Comparison of ENCODE assay signal across 14 mouse cellular contexts in the genomic region with DNA sequence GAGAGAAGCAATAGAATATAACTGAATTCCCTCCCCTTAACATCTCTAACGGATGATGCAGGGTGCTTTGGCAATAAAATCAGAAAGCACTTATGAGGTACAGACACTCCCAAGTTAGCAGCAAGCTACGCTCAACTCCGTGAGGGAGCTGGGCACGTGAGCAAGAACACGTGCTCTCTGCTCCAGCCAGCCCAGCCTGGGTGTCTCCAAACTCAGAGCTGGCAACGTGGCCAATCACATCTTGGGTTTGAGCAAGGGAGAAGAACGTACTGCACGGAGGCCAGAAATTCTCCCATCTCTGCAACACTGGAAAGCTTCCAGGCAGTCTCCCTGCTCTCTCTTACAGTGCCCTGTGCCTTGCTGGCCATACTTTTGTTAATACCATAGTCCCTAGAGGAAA. TPM values are rescaled to one million over a fixed set of nuclear protein-coding genes. Genes with fewer than 3 reads are reported as not detected.
DNase-seq lines count a peak whose midpoint lies in the region; ATAC-seq lines count a peak whose summit lies in the region.
"Had no signal": no experiment of that assay in that cellular context is flagged by ENCODE, and none has a peak within 500 bp of the region (broad histone marks: within the 10 kb centered on the region; RNA-seq: fewer than 3 reads in every experiment).

No protein-coding gene starts in this region.

- peaks cover 4% of the 10 kb centered on the region; the same call in 1 of the 2 replicates for H3K4me1 ChIP-seq in lung, embryonic 16.5 days (replicated peaks; ENCODE audit: control insufficient read depth, insufficient read depth, low read length)

- H3K9ac ChIP-seq in lung, embryonic 16.5 days (ENCODE audit: low read length): no peak overlapping the region
- H3K9ac ChIP-seq: embryonic facial prominence, embryonic 15.5 days; hindbrain, embryonic 14.5 days had no signal

- H3K4me2 ChIP-seq in lung, embryonic 16.5 days (ENCODE audit: low read depth, low read length): no peak overlapping the region
- H3K4me2 ChIP-seq: embryonic facial prominence, embryonic 15.5 days; hindbrain, embryonic 14.5 days had no signal

- DNase-seq in frontal cortex, postnatal 14 days (ENCODE audit: low spot score in 2 of 2): no peak
- peak; percentile 37 for DNase-seq in urinary bladder, postnatal 14 days (ENCODE audit: low spot score)
- DNase-seq in urinary bladder, adult 2 months (ENCODE audit: low spot score): no peak
- DNase-seq in thymus, postnatal 25 days: no peak
- no peak for DNase-seq in liver
- no peak for DNase-seq in spleen, postnatal 36 days (ENCODE audit: low spot score in 2 of 2)
- DNase-seq: cerebellum, adult 9-11 months; kidney, adult 9 months; retina, postnatal 1 day had no signal

- H3K4me3 ChIP-seq in lung, embryonic 16.5 days (ENCODE audit: low read length): no peak overlapping the region
- H3K4me3 ChIP-seq: embryonic facial prominence, embryonic 15.5 days had no signal

- ATAC-seq in frontal cortex, adult (ENCODE audit: low TSS enrichment): peak; percentile 80
- peak; percentile 47; the same call in 1 of the 2 replicates for ATAC-seq in lung, embryonic 16.5 days (ENCODE audit: low read depth)
- ATAC-seq: CD4-positive, CD25-positive, alpha-beta regulatory T cell, adult 4 months had no signal

- H3K9me3 ChIP-seq in lung, embryonic 16.5 days (ENCODE audit: control insufficient read depth, low read length): no peaks in the 10 kb centered on the region
- H3K9me3 ChIP-seq: embryonic facial prominence, embryonic 15.5 days had no signal

- H3K27me3 ChIP-seq in lung, embryonic 16.5 days (ENCODE audit: control insufficient read depth, insufficient read depth, low read depth, low read length): no peaks in the 10 kb centered on the region; the same call in 1 of the 2 replicates
- H3K27me3 ChIP-seq: embryonic facial prominence, embryonic 15.5 days had no signal

- no peaks in the 10 kb centered on the region for H3K36me3 ChIP-seq in lung, embryonic 16.5 days (ENCODE audit: control insufficient read depth, insufficient read depth, low read length)
- H3K36me3 ChIP-seq: embryonic facial prominence, embryonic 15.5 days had no signal

- no peak overlapping the region for H3K27ac ChIP-seq in lung, embryonic 16.5 days (ENCODE audit: low read length)
- H3K27ac ChIP-seq: embryonic facial prominence, embryonic 15.5 days; hindbrain, embryonic 14.5 days had no signal

- 47% methylated on average over 8 of the region's 8 CpGs for WGBS in lung, embryonic 16.5 days

RNA-seq across cellular contexts. Expression of a gene that starts 6.0 kb away (rescaled TPM):
- polyA plus RNA-seq in urinary bladder, adult 2 months (2012; rRNA removed): 2.0 and 3.3 TPM in 2 replicates
- 1.4 and 1.6 TPM in 2 replicates for polyA plus RNA-seq in lung, embryonic 16.5 days (2015; fragmentation: Nextera tagmentation; extraction: Ambion mirVana)
- polyA plus RNA-seq: CD4-positive, CD25-positive, alpha-beta regulatory T cell, adult 4 months had no signal
